Mouse (Mus musculus) brain, adult 2 months (tissue): ENCODE measurements around the gene Klhl42.

Experiments used
- DNase-seq: peaks from one replicate; pipeline ENCODE4 v3.0.0; 2011; ENCODE audit warnings: low read depth, low spot score

The Klhl42 gene

DNA sequence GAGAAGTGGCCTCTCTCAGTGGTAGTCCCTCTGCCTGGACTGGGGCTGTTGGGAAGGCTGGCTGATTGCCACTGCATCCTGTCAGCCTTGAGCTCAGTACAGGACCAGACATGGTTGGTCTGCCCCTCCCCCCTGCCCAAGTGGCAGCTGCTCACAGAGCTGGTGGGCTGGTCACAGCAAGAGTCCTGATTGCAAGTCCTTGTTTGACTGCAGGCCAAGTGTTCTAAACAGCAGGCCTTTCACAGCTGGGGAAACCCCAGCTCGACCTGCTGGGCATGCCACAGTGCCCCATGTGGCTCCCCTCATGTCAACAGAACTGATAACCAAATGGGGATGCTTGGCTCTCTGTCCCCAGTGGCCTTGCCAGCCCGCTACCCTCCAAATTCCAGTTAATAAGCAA, 54.1 kb downstream of the Klhl42 start:
- peak; percentile 60 for DNase-seq

DNA sequence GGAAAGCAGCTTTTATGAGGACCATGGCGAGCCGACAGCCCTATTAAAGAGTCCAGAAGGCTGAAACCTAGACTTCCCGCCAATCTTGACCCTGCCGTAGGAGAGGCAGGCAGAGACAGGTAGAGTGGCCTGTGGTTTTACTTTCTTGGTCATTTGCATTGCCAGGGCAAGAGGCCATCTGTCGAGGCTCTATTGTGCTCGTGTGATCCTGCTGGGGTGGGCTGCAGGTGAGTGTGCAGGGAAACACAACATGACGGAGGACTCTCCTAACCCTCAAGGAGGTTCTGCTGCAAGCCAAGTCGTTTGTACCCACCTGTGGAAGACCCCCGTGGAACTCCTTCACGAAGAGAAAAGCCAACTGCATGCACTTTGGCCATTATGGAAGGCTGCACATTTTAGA, 54.6 kb downstream of the Klhl42 start:
- DNase-seq: no peak

DNA sequence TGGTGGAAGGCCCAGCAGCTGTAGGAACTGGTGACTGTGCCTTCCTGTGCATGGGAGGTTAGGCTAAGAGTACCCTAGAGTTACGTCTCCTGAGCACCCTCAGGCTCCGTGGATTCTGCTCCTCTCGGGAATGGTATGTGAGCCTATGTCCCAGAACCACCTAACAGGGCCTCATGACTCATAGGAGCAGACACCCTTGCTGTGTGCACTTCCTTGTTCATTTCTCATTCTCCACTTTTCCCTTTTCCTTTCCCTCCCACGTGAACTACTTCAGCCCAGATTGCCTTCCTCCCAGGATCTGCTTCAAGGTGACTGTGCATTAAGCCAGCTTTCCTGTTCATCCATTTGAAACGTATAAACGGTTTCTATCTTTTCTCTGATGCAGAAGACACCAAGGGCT, 59.9 kb downstream of the Klhl42 start:
- DNase-seq: peak; percentile 25

DNA sequence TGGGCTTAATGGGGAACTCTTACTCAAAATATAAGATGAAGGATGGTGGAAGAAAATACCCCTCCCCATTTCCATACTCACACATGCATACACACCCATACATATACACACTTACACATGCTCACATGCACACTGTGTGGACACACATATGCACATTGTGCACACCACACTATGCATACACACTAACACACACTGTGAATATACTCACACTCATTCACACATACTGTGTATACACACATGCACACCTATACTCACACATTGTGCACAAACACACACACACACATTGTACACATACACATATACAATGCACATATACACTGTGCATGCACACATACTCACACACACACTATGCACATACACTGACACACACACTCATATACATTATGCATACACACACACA, 60.7 kb downstream of the Klhl42 start:
- no peak for DNase-seq

- no peak for DNase-seq
These were observed 63.9 kb downstream of the Klhl42 start for GRCm38 (mm10) chr6:147155085-147155484.

DNA sequence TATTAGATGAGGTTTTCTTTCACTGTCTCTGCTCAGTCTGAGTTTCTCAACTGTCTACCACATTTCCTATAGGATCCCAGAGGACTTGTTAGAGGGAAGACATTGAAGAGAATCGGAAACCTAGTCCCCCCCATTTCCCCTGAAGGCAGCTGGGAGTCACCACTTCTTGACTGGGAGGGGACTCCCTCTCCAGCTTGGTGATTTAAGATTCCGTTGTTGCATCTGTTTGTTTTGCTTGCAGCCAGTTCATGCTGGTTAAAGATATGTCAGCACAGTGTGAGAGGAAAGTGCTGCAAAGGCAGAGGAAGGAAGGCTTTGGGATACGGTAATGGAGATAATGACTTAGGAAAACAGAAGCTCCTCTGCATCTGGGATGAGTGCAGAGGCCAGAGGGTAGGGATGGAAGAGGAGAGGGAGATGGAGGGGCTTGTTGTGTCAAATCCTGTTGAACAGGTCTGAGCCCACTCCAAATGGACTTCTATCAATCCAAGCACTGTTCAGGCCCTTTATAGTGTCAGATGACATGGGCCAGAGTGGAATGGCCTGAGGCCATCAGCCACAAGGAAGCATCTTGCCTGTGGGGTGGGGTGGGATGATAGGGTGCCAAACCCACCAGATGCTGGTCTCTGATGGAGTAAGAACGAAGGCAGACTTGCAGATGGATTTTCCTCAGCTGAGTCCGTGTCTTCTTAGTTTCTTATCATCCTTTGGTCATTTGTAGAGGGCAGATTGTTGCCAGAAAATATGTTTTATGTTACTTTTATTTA, 70.8 kb downstream of the Klhl42 start:
- no peak for DNase-seq
